Mouse (Mus musculus) hindbrain, embryonic 16.5 days (tissue): ENCODE data around the gene Tnfsf11. TPM values are rescaled to one million over a fixed set of nuclear protein-coding genes. Genes with fewer than 3 reads are reported as not detected.

Source experiments
- ATAC-seq: fragments of 200-750 bp; cut with Nextera tagmentation; 2 replicates; pipeline ENCODE4 v1.8.0; 2017; ENCODE audit warnings: moderate TSS enrichment, moderate library complexity
- H3K27ac ChIP-seq: fragments of 300-500 bp; sonication (generic); 2 replicates; pipeline ENCODE4 v1.5.1; 2014; ENCODE audit warnings: low read depth, mild to moderate bottlenecking, control low read depth, low read length, moderate library complexity
- H3K27me3 ChIP-seq: fragments of 300-500 bp; sonication (generic); replicated peaks from 2 replicates; pipeline ENCODE4 v1.6.1; 2014; ENCODE audit warnings: low read length; ENCODE audit not compliant: control insufficient read depth, insufficient read depth
- H3K36me3 ChIP-seq: fragments of 300-500 bp; sonication (generic); 2 replicates; pipeline ENCODE4 v1.6.1; 2014; ENCODE audit warnings: mild to moderate bottlenecking, low read length, moderate library complexity, mixed read lengths; ENCODE audit not compliant: control insufficient read depth, insufficient read depth
- H3K4me1 ChIP-seq: fragments of 300-500 bp; sonication (generic); 2 replicates; pipeline ENCODE4 v1.6.1; 2014; ENCODE audit warnings: low read depth, low read length; ENCODE audit not compliant: control insufficient read depth, insufficient read depth
- H3K4me2 ChIP-seq: fragments of 300-500 bp; sonication (generic); 2 replicates; pipeline ENCODE4 v1.6.1; 2014; ENCODE audit warnings: mild to moderate bottlenecking, low read length, control low read depth, moderate library complexity
- H3K4me3 ChIP-seq: fragments of 300-500 bp; sonication (generic); 2 replicates; pipeline ENCODE4 v1.5.1; 2014; ENCODE audit warnings: mild to moderate bottlenecking, low read length, control low read depth, moderate library complexity
- H3K9ac ChIP-seq: fragments of 300-500 bp; sonication (generic); 2 replicates; pipeline ENCODE4 v1.6.1; 2014; ENCODE audit warnings: low read depth, mild to moderate bottlenecking, control low read depth, low read length, moderate library complexity
- H3K9me3 ChIP-seq: fragments of 300-500 bp; sonication (generic); 2 replicates; pipeline ENCODE4 v1.6.1; 2014; ENCODE audit warnings: mild to moderate bottlenecking, low read length, moderate library complexity; ENCODE audit not compliant: control insufficient read depth
- WGBS: fragments of 180-500 bp; shearing (Covaris S2); extraction: QIAGEN DNeasy Blood & Tissue Kit; methylation state at CpG from one replicate; pipeline ENCODE4 v1.1.7; 2014; 5-methylcytosine and 5-hydroxymethylcytosine counted together
- microRNA-seq: library from miRNA; unstranded; fragments of <30 nt; microRNA quantifications from one replicate; pipeline ENCODE4, GENCODE M21; 2017
- polyA plus RNA-seq: library from polyadenylated mRNA; unstranded; fragments of >200 nt; fragmentation: Nextera tagmentation; extraction: Ambion mirVana; gene quantifications from 2 replicates; pipeline ENCODE4 v1.2.1, GENCODE M21; 2015

Tnfsf11 gene
- polyA plus RNA-seq, 1 experiment from 2014 or later, result not detected

- no peak overlapping the region for H3K9ac ChIP-seq
- H3K4me3 ChIP-seq, result no peak overlapping the region
- no peaks in the 10 kb centered on the region for H3K27me3 ChIP-seq
- ATAC-seq, result no peak
- no peaks in the 10 kb centered on the region for H3K4me1 ChIP-seq
- no peaks in the 10 kb centered on the region for H3K9me3 ChIP-seq
- H3K4me2 ChIP-seq, result no peak overlapping the region
- no peak overlapping the region for H3K27ac ChIP-seq
- no peaks in the 10 kb centered on the region for H3K36me3 ChIP-seq
- 59% methylated on average over 4 of the region's 4 CpGs for WGBS
These were observed 71.7 kb downstream of the Tnfsf11 start for GRCm38 (mm10) chr14:78236144-78236543.

- H3K9me3 ChIP-seq, result no peaks in the 10 kb centered on the region
- H3K36me3 ChIP-seq, result no peaks in the 10 kb centered on the region
- H3K4me1 ChIP-seq, result no peaks in the 10 kb centered on the region
- no peak overlapping the region for H3K27ac ChIP-seq
- H3K4me3 ChIP-seq, result no peak overlapping the region
- no peak overlapping the region for H3K4me2 ChIP-seq
- WGBS, result 29% methylated on average over 3 of the region's 3 CpGs
- H3K9ac ChIP-seq, result no peak overlapping the region
- H3K27me3 ChIP-seq, result no peaks in the 10 kb centered on the region
- no peak for ATAC-seq
These were observed 72.5 kb downstream of the Tnfsf11 start for GRCm38 (mm10) chr14:78235296-78235695.

- H3K4me1 ChIP-seq, result no peaks in the 10 kb centered on the region
- no peaks in the 10 kb centered on the region for H3K9me3 ChIP-seq
- no peak overlapping the region for H3K27ac ChIP-seq
- ATAC-seq, result no peak
- no peaks in the 10 kb centered on the region for H3K27me3 ChIP-seq
- no peak overlapping the region for H3K9ac ChIP-seq
- no peak overlapping the region for H3K4me3 ChIP-seq
- 51% methylated on average over 4 of the region's 4 CpGs for WGBS
- H3K4me2 ChIP-seq, result no peak overlapping the region
- no peaks in the 10 kb centered on the region for H3K36me3 ChIP-seq
These were observed 78.8 kb downstream of the Tnfsf11 start for GRCm38 (mm10) chr14:78229012-78229411.

Small RNA genes lying within 50 kb of the gene (microRNA-seq; reads per million reads assigned to microRNA genes)
- gene Gm23652, result not detected

Other genes with a start within 250 kb of the Tnfsf11 start
- gene Fam216b, start 219.0 kb downstream of the Tnfsf11 start, polyA plus RNA-seq, result 2.1 and 2.5 TPM in 2 replicates
- 32.1 and 33.8 TPM in 2 replicates for gene Akap11, start 228.8 kb upstream of the Tnfsf11 start, polyA plus RNA-seq